Mouse (Mus musculus) thymus, adult 2 months (tissue): ENCODE measurements around the gene Paqr4.

Source experiments
- CTCF ChIP-seq: fragments of 200-500 bp; IDR thresholded peaks from 2 replicates; pipeline ENCODE4 v1.5.1; 2012; ENCODE audit warnings: mild to moderate bottlenecking, control low read depth, low read length, moderate library complexity, borderline replicate concordance; ENCODE audit not compliant: control insufficient read depth, poor library complexity, insufficient read depth; ENCODE audit errors: extremely low read depth
- POLR2A ChIP-seq: fragments of 200-500 bp; IDR thresholded peaks from 2 replicates; pipeline ENCODE4 v1.6.1; 2012; ENCODE audit warnings: mild to moderate bottlenecking, low read length, control low read depth, moderate library complexity; ENCODE audit not compliant: control insufficient read depth, poor library complexity, insufficient read depth; ENCODE audit errors: extremely low read depth

- TF ChIP-seq CTCF: peak; percentile 91
- no peak for TF ChIP-seq POLR2A
Observed at GRCm38 (mm10) chr17:23774090-23774489, 33.4 kb upstream of the Paqr4 start.
